Mouse (Mus musculus) c-Kit-positive CD71-positive TER-119-positive erythroid progenitor cells, embryonic 14.5 days (primary cell): ENCODE results near the gene Ess2.
A peak's percentile ranks its signal among the peaks of the same experiment; 100 is the strongest.

Experiments used
- DNase-seq: peaks from one replicate; pipeline ENCODE4 v3.0.0-alpha.2; 2013; ENCODE audit warnings: low spot score

The Ess2 gene

DNA sequence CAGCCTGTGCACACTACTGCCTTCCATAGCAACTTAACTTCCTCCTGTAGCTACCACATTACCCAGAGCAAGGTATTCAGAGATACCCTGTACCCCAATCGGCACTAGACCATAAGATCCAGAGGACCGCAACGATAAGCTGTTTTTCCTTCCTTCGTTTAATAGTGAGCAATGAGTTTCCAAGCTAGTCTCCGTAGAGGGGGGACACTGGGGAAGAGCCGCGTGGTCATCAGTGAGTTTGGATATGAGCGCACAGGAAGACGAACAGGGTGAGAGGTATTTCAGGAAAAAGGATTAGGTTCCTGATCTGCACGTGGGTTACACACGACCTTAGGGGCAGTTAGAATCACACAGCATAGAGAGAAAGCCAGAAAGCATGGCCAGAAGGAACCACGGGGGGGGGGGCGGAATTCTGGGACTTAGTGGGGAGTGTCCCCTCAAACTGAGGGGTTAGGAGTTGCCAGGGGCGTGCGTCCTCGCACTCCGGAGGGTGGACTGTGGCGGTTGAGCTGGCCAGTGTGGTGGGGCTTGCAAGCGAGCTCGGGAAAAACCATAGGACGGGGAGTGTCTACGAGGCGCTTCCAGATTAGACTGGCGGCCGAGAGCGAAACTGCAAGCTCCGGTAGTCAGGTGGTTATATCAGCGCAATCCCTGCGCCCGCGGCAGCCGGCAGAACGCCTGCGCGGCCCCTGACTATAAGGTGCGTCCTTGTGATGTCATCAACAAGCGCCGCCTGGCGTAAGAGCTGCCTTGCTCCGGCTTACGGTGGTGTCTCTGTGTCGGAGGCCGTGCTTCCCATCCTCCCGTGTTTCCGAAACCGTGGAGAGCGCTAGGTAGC, 10.4 kb upstream of the Ess2 start:
- DNase-seq = peak; percentile 95

DNA sequence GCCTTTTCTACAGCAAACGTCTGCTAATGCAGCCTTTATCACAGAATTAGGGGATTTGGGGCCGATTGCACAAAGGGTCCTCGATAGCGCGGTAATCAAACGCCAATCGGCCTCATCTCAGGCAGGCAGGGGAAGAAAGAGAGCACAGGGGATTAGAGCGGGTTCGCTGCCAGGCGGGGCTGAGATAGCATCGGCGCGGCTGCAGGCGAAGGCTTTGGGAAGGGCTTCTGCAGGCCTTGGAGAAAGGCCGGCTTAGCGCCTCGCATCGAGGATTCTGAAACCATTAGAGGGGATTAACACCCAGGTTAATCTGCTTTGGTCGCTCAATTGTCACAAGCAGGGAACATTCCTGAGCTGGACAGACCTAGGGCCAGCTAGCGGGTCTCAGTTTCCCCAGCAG, 9.4 kb upstream of the Ess2 start:
- no peak for DNase-seq

DNA sequence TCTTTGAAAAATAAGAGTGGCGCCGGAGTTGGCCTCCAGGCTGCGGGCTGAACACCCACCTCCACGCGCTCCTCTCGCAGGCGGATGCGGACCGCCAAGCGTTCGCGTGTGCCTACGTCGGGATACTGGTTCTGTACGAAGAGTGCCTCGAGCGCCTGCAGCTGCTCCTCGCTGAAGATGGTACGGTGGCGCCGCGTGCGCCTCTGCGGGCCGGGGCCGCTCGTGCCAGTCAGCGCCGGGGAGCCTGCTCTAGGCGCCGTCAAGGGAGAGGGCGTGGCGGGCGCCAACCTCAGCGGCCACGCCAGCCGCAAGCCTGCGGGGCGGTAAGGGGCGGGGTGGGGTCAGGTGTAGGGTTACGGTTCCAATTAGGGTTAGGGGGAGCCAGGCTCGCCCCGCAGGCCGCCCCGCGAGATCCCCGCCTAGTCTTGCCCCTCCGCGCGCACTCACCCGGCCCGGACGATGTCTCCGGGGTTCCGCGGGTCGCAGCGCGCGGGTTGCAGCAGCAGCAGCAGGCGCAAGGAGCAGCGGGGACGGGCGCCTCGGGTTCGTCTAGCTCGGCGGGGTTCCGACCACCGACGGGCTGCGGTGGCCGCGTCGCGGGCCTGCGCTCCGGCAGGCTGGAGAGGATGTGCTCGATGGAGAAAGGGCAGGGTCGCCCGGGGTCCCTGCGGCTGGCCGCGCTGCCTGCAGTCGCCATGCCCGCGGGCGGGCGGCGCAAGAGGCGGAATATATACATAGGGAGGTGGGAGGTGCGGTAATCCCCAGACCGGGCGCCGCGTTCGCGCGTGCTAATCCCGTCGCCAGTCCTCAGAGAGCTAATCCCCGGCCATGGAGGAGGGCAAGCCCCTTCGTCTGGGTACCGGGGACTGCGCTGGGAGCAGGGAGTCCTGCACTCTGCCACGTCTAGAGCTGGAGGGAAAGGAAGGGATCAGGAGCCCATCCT, 3.4 kb upstream of the Ess2 start, which contains the start of gene Gsc2:
TSS of gene Gsc2 (minus strand) at position 753 of the 943 bp plus-strand sequence.
- no peak for DNase-seq

DNA sequence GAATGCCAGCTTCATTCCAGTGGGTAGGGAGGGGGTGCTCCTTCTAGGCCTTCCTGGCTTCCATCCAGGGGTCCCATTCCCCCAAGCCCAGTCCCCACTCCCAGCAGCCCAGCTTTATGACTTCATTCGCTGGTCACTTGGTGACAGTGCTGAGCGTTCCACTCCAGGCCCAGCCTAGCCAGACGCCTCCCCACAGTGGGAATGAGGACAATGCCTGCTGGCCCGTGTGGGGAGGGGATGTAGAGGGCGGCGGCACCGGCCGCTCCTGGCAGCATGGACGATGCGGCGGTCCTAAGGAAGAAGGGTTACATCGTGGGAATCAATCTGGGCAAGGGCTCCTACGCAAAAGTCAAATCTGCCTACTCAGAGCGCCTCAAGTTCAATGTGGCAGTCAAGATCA, 12.7 kb downstream of the Ess2 start, which contains the start of the genes Dgcr2 and Tssk2:
TSS of gene Dgcr2 (minus strand) at position 101 of the 400 bp plus-strand sequence.
TSS of gene Tssk2 (plus strand) at position 176 of the 400 bp plus-strand sequence.
- no peak for DNase-seq

DNA sequence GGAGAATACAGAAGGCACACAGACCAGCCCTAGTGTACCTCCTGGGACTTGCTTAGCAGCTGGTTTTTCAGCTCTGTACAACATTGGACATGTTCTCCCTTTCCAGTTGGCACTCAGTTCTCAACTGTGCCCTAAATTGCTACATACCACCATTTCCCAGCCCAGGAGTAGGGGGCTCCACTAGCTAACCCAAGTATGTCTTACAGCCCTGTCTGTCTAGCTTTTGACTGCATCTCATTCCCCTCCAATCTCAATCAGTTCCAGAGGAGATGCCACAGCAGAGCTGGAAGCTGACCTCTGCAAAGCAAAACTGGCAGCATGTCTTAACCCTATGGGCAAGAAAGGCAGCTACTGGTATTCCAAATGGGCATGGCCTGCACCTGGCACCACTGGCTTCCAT, 15.1 kb downstream of the Ess2 start:
- DNase-seq = no peak

DNA sequence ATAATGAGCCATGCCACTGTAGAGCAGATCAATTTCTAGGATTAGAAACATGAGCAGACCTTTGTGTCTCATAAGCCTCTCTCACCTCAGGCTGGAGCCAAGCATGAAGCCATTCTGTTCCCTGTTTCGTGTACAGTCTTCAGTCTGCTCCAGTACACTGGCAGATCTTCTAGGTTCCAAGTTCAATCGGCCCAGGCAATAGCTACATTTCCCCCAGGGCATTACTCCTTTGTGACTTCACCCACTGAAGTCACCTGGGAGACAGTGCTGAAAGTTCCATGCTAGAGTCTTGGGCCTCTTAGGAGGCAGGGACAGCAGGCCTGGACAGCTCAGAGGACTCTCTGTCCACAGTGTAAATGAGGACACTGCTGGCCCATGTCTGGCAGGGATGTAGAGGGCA, 17.2 kb downstream of the Ess2 start, which contains the start of gene Tssk1:
TSS of gene Tssk1 (plus strand) at position 301 of the 400 bp plus-strand sequence.
- no peak for DNase-seq

DNA sequence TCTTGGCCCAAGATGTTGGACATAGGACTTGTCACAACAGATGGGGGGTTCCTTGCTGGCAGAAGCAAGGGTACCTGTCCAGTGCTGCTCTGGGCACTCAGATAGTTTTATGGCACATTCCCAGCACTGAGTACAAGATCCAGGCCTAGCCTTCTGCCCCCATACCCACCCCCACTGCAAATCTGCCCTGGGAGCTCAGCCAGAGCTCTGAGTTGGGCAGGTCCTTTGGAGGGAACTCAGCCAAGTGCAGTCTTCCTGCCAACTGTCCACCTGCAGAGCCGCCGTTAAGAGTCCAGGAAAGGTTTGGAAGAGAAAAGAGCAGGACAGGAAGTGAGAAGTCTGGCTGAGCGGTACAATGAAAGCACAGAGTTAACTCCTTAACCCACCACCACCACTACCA, 18.5 kb downstream of the Ess2 start:
- no peak for DNase-seq

DNA sequence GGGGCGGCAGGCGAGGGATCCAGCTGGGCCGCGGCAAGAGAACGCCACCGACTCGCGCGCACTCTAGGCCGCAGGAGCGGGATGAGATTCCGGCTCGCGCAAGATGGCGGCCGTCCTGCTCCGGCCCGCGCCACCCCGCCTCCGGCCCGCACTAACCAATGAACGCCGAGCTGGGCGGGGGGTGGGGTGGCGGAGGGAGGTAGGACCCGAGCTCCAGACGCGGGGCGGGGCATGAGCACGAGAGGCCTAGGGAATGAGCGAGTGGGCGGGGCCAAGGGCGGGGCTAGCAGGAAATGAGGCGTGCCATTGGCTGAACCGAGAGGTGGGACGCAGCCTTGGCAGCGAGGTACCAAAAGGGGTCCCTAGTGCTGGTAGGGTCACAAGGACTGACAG, 19.6 kb downstream of the Ess2 start, which contains the start of gene Gm20518:
TSS of gene Gm20518 (minus strand) at position 105 of the 393 bp plus-strand sequence.
- DNase-seq = peak; percentile 98

DNA sequence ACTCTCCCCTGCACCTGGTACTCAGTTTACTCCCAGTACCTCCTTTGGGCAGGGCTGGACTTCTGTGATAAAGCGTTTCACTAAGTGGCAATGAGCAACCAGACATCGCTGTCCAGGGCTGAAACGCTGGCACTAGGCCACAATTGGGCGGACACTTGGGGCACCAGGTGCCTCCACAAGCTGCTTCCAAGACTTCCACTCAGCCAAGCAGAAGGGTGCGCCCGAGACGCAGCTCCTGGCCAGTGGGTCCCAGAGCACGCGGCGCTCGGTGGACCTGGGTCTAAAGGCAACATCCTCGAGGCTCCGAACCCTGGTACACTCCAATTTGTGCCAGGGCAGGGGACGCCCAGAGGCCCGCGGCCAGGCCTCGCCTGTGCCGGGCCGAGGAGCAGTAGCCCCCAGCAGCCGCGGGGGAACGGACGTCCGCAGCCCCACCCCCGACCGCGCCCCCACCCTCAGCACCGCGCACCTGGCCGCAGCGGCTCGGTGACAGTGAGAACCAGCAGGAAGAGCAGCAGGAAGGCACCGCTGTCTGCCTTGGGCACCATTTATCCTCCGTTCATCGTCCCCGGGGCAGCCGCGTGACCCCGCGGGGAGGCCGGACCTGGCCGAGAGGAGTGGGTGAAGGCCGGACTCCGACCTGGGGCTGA, 20.1 kb downstream of the Ess2 start:
- peak; percentile 54 for DNase-seq

DNA sequence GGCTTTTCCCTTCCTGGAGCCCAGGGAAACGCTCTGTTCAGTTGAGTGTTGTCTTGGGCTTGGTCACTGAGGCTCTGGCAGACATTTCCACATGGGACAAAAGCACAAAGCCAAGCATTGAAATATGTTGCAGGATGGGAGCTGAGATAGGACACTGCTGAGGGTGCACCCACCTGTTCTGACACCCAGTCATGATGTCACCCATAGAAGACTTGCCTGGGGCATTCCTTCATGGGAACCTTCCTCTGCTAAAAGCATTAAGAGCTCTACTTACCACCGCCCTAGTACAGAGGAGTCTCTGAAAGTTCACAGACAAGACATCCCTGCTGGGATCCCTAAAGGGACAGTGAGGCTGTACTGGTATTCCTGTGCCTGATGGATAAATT, 20.8 kb downstream of the Ess2 start:
- DNase-seq = no peak

DNA sequence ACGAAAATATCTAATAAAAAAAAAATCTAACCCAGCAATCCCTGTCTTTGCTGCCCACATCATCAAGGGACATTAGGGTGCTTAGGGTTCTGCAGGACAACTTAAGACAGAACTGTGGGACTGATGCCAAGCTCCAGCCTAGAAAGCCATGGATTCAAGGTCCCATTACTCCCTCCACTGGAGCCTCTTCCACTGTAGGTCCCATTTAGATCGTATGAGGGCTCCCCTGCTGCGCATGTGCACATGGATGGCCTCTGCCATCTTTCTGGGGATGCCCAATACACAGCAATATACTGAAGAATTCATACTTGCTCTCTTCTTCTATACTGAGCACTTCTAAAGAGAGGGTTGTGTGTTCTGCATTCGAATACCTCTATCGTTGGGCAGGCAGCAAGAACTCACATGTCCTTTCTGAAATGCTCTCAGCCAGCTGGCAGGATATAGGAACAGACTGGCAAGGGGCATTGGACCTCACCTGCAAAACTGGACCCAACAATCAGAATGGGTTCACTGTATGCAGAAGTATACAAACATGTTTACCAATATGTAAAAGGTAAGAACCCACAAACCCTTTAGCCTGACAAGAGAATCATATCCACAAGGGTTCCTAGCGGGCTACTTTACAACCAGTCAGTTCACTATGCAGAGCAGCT, 21.3 kb downstream of the Ess2 start:
- no peak for DNase-seq

DNA sequence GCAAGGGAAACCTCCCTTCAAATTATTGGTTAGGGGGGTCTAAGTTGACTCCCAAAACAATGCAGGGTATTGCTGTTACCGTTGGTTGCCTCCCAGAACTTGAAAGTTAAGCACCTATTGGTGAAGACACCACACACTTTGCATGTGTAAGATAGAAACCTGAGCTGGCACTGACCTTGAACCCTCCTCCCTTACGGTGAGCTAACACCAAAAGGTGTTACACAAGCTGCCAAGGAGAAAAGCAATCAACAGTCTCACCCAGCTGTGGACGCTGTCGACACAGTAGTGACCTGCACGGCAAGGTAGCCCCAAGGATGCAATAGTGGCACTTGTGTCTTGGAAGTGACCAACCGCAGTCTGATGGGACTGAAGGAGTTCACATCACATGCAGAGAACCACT, 27.0 kb downstream of the Ess2 start:
- DNase-seq = no peak

DNA sequence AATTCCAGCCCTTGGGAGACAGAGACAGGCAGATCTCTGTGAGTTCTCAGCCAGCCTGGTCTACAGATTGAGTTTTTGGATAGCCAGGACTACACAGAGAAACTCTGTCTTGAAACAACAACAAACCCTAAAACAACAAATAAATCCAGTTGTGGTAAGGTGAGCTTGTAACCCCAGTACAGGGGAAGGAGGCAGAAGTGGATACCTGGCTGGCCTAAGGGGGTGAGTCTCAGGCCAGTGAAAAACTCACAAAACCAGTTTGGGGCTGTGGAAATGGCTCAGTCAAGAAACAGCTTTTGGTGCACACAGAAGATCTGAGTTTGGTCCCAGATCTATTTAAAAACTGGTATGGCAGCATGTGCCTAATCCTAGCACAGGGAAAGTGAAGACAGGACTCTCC, 29.0 kb downstream of the Ess2 start:
- no peak for DNase-seq

DNA sequence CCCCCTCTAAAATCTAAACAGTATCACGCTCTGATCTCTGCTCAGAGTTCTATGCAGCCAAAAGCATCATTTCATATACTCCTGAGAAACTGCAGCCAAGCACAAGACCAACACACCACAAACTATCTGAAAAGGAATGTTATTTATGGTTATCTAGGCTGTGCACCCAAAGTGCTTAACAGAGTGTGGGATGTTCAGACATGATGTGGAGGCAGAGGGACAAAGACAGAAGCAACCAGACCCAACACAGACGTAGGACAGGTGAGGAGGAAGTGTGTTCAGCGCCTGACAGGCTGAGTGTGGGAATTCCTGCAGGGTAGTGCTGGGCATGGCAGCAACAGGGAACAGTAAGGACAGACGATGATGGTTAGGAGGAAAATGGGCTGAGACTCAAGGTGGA, 31.6 kb downstream of the Ess2 start:
- no peak for DNase-seq

DNA sequence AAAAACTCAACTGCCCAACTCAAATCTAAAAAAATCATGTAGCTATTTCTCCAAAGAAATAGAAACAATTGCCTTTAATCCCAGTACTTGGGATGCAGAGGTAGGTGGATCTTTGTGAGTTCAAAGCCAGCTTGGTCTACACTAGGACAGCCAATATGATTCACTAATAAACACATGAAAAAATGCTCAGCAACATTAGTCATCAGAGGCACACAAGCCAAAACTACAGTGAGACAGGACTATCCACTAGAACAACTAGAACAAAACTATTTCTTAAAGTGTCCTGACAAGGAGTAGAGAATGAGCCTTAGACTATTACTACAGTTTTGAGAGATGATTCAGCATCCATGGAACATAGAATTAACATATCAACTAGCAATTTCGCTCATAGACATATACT, 35.1 kb downstream of the Ess2 start:
- DNase-seq = no peak

DNA sequence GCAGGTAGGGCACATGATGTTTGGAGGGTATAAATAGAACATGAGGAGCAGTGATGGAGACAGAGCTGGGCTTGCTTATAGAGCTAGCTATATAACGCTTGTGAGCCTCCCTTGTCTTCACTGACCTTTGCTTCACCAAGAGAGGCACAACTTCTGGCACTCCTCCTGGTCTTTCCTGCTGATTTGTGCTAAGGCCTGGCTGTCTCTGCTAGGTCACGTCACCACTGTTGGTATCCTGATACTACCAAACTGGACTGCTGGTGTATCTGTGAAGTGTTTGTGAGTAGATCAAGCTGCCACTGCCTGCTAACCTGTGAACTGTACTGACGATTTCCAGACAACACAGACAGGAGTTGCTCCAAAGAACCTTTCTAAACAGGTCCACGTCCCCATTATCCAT, 36.0 kb downstream of the Ess2 start:
- DNase-seq = no peak

DNA sequence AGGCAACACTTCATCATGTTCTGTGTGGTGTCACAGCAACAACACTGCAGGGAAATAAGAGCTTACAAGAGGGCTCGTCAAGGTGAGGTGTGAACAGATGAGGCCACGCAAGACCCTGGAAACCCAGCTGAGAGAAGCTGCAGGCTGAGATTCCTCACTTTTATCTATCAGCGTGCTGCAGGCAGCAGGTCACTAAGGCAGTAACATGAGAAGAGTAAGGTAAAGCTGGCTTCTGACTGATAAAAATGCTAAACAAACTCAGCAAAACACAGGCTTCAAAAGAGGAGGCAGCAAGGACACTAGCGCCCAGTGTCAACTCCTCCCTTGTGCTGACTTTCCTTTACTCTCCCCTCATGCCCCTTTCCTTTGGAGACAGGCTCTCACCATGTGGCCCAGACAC, 38.2 kb downstream of the Ess2 start:
- DNase-seq = no peak

DNA sequence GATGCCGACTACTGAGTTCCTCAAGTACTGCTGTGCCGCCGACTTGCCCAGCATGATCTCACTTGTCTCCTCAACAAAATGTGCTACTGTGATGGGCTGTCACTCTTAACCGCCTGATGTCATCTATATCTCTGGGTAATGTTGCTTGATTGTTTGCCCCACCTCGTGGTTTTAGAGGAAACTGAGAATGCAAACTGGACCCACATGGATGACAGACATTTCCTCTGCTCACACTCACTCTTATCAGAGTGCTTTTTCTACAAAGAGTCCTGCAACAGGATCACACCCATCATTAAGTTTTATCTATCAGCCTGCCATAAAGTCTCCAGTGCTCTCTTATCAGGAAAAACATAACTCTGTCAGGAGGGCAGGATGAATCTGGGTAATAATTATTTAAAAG, 39.9 kb downstream of the Ess2 start:
- DNase-seq = peak; percentile 56

DNA sequence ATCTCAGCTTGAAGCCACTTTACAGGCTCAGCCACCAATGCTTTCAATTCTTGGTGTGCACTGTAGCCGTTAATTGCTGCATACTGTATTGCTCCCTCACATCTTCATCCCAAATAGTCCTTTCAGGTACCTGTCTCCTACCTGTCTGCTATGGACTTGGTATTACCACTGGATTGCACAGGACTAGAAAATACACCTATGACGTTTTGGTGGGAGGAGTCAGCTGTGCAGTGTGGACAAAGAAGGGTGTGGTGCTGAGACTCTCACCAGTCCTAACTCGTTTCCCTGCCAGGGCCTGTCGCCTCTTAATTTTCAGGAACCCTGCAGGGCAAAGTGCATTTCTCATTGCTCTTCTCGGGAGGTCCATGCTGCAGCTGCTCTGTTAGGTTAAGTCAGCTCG, 45.4 kb downstream of the Ess2 start:
- no peak for DNase-seq

DNA sequence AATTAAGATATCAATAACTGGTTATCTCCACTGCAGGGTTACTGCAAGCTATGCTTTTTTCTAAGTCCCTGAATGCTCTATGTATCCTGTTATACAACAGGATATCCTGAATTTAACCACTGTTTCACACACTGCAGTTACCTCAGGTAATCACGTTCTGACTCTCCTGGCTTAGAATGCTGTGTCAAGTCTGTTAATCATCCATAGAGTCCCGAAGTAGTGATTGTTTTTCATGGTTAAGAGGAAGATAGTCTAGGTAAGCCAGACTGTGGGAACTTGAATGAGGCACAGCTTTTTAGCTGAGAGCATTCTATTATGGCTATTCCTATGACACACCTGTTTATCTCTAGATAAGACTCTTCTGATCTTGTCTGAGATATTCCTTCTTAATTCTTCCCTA, 45.9 kb downstream of the Ess2 start:
- no peak for DNase-seq

DNA sequence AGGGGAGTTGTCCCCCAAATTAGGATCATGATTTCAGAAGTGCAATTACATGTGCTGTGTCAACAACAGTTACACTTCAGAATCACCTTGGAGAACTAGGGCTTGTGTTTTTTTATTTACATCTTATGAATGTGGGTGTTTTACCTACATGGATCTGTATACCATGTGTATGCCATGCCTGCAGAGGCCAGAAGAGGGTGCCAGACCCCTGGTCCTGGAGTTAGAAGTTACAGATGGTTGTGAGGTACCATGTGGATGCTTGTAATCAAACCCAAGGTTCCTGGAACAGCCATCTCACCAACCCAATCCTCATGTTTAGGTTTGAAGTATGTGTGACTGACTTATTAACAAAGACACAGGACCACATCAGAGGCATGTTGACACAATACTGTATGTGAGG, 52.6 kb downstream of the Ess2 start:
- peak; percentile 29 for DNase-seq

DNA sequence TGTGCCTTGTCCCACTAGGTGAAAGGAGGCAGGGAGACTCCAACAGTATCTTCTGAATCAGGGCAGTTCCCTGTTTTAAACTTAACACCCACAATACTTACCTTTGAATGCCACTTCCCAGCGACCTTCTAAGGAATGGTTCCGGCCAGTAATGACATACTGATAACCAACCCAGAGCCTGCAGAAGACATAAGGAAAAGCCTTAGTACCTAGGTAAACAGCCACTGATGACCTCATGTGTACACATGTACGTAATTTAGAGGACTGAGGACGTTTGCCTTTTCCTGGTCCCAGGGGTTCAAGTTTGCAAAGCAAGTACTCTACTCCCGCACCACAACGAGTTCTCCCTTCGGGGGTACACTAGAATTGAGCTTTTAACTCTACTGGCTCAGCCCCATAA, 54.0 kb downstream of the Ess2 start:
- no peak for DNase-seq
